Mouse (Mus musculus) forebrain, embryonic 13.5 days (tissue): ENCODE data around the gene Trp53rkb. TPM values are rescaled to one million over a fixed set of nuclear protein-coding genes. Genes with fewer than 3 reads are reported as not detected.

Source experiments
- ATAC-seq: fragments of 200-750 bp; cut with Nextera tagmentation; 2 replicates; pipeline ENCODE4 v1.8.0; 2017
- H3K27ac ChIP-seq: fragments of 300-500 bp; sonication (generic); 2 replicates; pipeline ENCODE4 v1.5.1; 2015; ENCODE audit warnings: inconsistent platforms, mild to moderate bottlenecking, moderate library complexity
- H3K27me3 ChIP-seq: fragments of 300-500 bp; sonication (generic); 2 replicates; pipeline ENCODE4 v1.6.1; 2015; ENCODE audit warnings: mild to moderate bottlenecking, inconsistent platforms
- H3K36me3 ChIP-seq: fragments of 300-500 bp; sonication (generic); 2 replicates; pipeline ENCODE4 v1.6.1; 2015; ENCODE audit warnings: mild to moderate bottlenecking, inconsistent platforms; ENCODE audit not compliant: poor library complexity, severe bottlenecking
- H3K4me1 ChIP-seq: fragments of 300-500 bp; sonication (generic); 2 replicates; pipeline ENCODE4 v1.6.1; 2015; ENCODE audit warnings: inconsistent platforms
- H3K4me2 ChIP-seq: fragments of 300-500 bp; sonication (generic); 2 replicates; pipeline ENCODE4 v1.6.1; 2015; ENCODE audit warnings: inconsistent platforms, mild to moderate bottlenecking, moderate library complexity
- H3K4me3 ChIP-seq: fragments of 300-500 bp; sonication (generic); 2 replicates; pipeline ENCODE4 v1.5.1; 2015; ENCODE audit warnings: mild to moderate bottlenecking, inconsistent platforms
- H3K9ac ChIP-seq: fragments of 300-500 bp; sonication (generic); 2 replicates; pipeline ENCODE4 v1.6.1; 2015; ENCODE audit warnings: mild to moderate bottlenecking, inconsistent platforms
- H3K9me3 ChIP-seq: fragments of 300-500 bp; sonication (generic); replicated peaks from 2 replicates; pipeline ENCODE4 v1.6.1; 2016; ENCODE audit warnings: inconsistent platforms
- WGBS: fragments of 180-500 bp; shearing (Covaris S2); methylation state at CpG from one replicate; pipeline ENCODE4 v1.1.7; 2015; 5-methylcytosine and 5-hydroxymethylcytosine counted together
- polyA plus RNA-seq: library from polyadenylated mRNA; unstranded; fragments of >200 nt; fragmentation: Nextera tagmentation; extraction: Ambion mirVana; gene quantifications from 2 replicates; pipeline ENCODE4 v1.2.1, GENCODE M21; 2015

Trp53rkb gene
- polyA plus RNA-seq, 1 experiment from 2014 or later, result 6.7 TPM

- H3K4me3 ChIP-seq, result no peak overlapping the region
- H3K27ac ChIP-seq, result no peak overlapping the region
- no peaks in the 10 kb centered on the region for H3K27me3 ChIP-seq
- ATAC-seq, result no peak
- 71% methylated on average over 10 of the region's 10 CpGs for WGBS
- H3K4me1 ChIP-seq, result no peaks in the 10 kb centered on the region
- no peak overlapping the region for H3K4me2 ChIP-seq
- H3K9ac ChIP-seq, result no peak overlapping the region
- H3K9me3 ChIP-seq, result no peaks in the 10 kb centered on the region
- H3K36me3 ChIP-seq, result 0 out of 2 replicates have a peak, but pooled peaks cover 4% of the 10 kb centered on the region
Measured at GRCm38 (mm10) chr2:166822119-166822826, 29.9 kb downstream of the Trp53rkb start.

- H3K4me3 ChIP-seq, result no peak overlapping the region
- no peaks in the 10 kb centered on the region for H3K4me1 ChIP-seq
- no peak overlapping the region for H3K9ac ChIP-seq
- WGBS, result 52% methylated on average over 2 of the region's 2 CpGs
- no peaks in the 10 kb centered on the region for H3K9me3 ChIP-seq
- ATAC-seq, result no peak
- H3K36me3 ChIP-seq, result 0 out of 2 replicates have a peak, but pooled peaks cover 4% of the 10 kb centered on the region
- H3K4me2 ChIP-seq, result no peak overlapping the region
- no peak overlapping the region for H3K27ac ChIP-seq
- H3K27me3 ChIP-seq, result no peaks in the 10 kb centered on the region
Measured at GRCm38 (mm10) chr2:166822901-166823300, 30.6 kb downstream of the Trp53rkb start.

- ATAC-seq, result no peak
- H3K9me3 ChIP-seq, result no peaks in the 10 kb centered on the region
- H3K4me2 ChIP-seq, result no peak overlapping the region
- 0 out of 2 replicates have a peak, but pooled peaks cover 10% of the 10 kb centered on the region for H3K36me3 ChIP-seq
- no peak overlapping the region for H3K9ac ChIP-seq
- no peaks in the 10 kb centered on the region for H3K27me3 ChIP-seq
- H3K27ac ChIP-seq, result no peak overlapping the region
- no peaks in the 10 kb centered on the region for H3K4me1 ChIP-seq
- 92% methylated on average over 5 of the region's 5 CpGs for WGBS
- no peak overlapping the region for H3K4me3 ChIP-seq
Measured at GRCm38 (mm10) chr2:166824386-166824785, 32.1 kb downstream of the Trp53rkb start.

- no peak overlapping the region for H3K4me2 ChIP-seq
- H3K9me3 ChIP-seq, result no peaks in the 10 kb centered on the region
- H3K27me3 ChIP-seq, result no peaks in the 10 kb centered on the region
- no peak overlapping the region for H3K9ac ChIP-seq
- 0 out of 2 replicates have a peak, but pooled peaks cover 10% of the 10 kb centered on the region for H3K36me3 ChIP-seq
- 95% methylated on average over 5 of the region's 5 CpGs for WGBS
- no peak overlapping the region for H3K4me3 ChIP-seq
- H3K4me1 ChIP-seq, result no peaks in the 10 kb centered on the region
- no peak for ATAC-seq
- H3K27ac ChIP-seq, result no peak overlapping the region
Measured at GRCm38 (mm10) chr2:166824998-166825397, 32.7 kb downstream of the Trp53rkb start.

- Histone ChIP-seq H3K9ac (no peak overlapping the region), H3K27ac (no peak overlapping the region), H3K9me3 (no peaks in the 10 kb centered on the region), H3K4me2 (no peak overlapping the region), H3K27me3 (no peaks in the 10 kb centered on the region), H3K36me3 (0 out of 2 replicates have a peak, but pooled peaks cover 10% of the 10 kb centered on the region), H3K4me1 (no peaks in the 10 kb centered on the region), H3K4me3 (no peak overlapping the region)
- WGBS, result 88% methylated on average over 8 of the region's 8 CpGs
- no peak for ATAC-seq
Measured at GRCm38 (mm10) chr2:166826491-166827224, 34.3 kb downstream of the Trp53rkb start.

- H3K9ac ChIP-seq, result no peak overlapping the region
- H3K36me3 ChIP-seq, result 0 out of 2 replicates have a peak, but pooled peaks cover 10% of the 10 kb centered on the region
- no peak overlapping the region for H3K27ac ChIP-seq
- no peaks in the 10 kb centered on the region for H3K27me3 ChIP-seq
- no peak overlapping the region for H3K4me3 ChIP-seq
- no peak for ATAC-seq
- no peaks in the 10 kb centered on the region for H3K4me1 ChIP-seq
- WGBS, result 94% methylated on average over 12 of the region's 12 CpGs
- no peaks in the 10 kb centered on the region for H3K9me3 ChIP-seq
- H3K4me2 ChIP-seq, result no peak overlapping the region
Measured at GRCm38 (mm10) chr2:166828306-166828705, 36.0 kb downstream of the Trp53rkb start.

- no peak overlapping the region for H3K9ac ChIP-seq
- WGBS, result 90% methylated on average over 5 of the region's 5 CpGs
- no peaks in the 10 kb centered on the region for H3K27me3 ChIP-seq
- no peak overlapping the region for H3K4me2 ChIP-seq
- H3K27ac ChIP-seq, result no peak overlapping the region
- no peak for ATAC-seq
- H3K4me3 ChIP-seq, result no peak overlapping the region
- no peaks in the 10 kb centered on the region for H3K4me1 ChIP-seq
- H3K36me3 ChIP-seq, result peaks cover 14% of the 10 kb centered on the region; the same call in 1 of the 2 replicates
- H3K9me3 ChIP-seq, result no peaks in the 10 kb centered on the region
Measured at GRCm38 (mm10) chr2:166830350-166830749, 38.0 kb downstream of the Trp53rkb start.

- H3K9me3 ChIP-seq, result no peaks in the 10 kb centered on the region
- no peak overlapping the region for H3K4me3 ChIP-seq
- no peak overlapping the region for H3K9ac ChIP-seq
- peaks cover 22% of the 10 kb centered on the region for H3K36me3 ChIP-seq
- no peak overlapping the region for H3K4me2 ChIP-seq
- H3K4me1 ChIP-seq, result no peaks in the 10 kb centered on the region
- no peaks in the 10 kb centered on the region for H3K27me3 ChIP-seq
- 90% methylated on average over 2 of the region's 2 CpGs for WGBS
- H3K27ac ChIP-seq, result no peak overlapping the region
- no peak for ATAC-seq
Measured at GRCm38 (mm10) chr2:166834091-166834490, 41.8 kb downstream of the Trp53rkb start.

- H3K4me2 ChIP-seq, result no peak overlapping the region
- 94% methylated on average over 4 of the region's 4 CpGs for WGBS
- no peak overlapping the region for H3K27ac ChIP-seq
- H3K4me3 ChIP-seq, result no peak overlapping the region
- peaks cover 22% of the 10 kb centered on the region for H3K36me3 ChIP-seq
- no peak overlapping the region for H3K9ac ChIP-seq
- no peaks in the 10 kb centered on the region for H3K27me3 ChIP-seq
- no peak for ATAC-seq
- H3K9me3 ChIP-seq, result no peaks in the 10 kb centered on the region
- no peaks in the 10 kb centered on the region for H3K4me1 ChIP-seq
Measured at GRCm38 (mm10) chr2:166834796-166835195, 42.5 kb downstream of the Trp53rkb start.

- Histone ChIP-seq H3K27me3 (no peaks in the 10 kb centered on the region), H3K36me3 (peaks cover 22% of the 10 kb centered on the region), H3K4me1 (no peaks in the 10 kb centered on the region), H3K4me3 (no peak overlapping the region), H3K4me2 (no peak overlapping the region), H3K9me3 (no peaks in the 10 kb centered on the region), H3K27ac (no peak overlapping the region), H3K9ac (no peak overlapping the region)
- WGBS, result 83% methylated on average over 5 of the region's 5 CpGs
- no peak for ATAC-seq
Measured at GRCm38 (mm10) chr2:166835581-166835980, 43.2 kb downstream of the Trp53rkb start.

GRCm38 (mm10) chr2:166841813-166842212 is 49.5 kb downstream of the Trp53rkb start:
- Histone ChIP-seq H3K27ac (no peak overlapping the region), H3K4me2 (no peak overlapping the region), H3K4me1 (no peaks in the 10 kb centered on the region), H3K27me3 (no peaks in the 10 kb centered on the region), H3K4me3 (no peak overlapping the region), H3K9me3 (no peaks in the 10 kb centered on the region), H3K36me3 (peaks cover 30% of the 10 kb centered on the region), H3K9ac (no peak overlapping the region)
- 85% methylated on average over 4 of the region's 4 CpGs for WGBS
- no peak for ATAC-seq
